Mouse (Mus musculus) skeletal muscle tissue, adult 2 months (tissue): ENCODE data around the gene Tmc5.

Experiments
- DNase-seq: peaks from one replicate; pipeline ENCODE4 v3.0.0-alpha.2; 2012; ENCODE audit warnings: low read depth, low spot score

Gene Tmc5

DNA sequence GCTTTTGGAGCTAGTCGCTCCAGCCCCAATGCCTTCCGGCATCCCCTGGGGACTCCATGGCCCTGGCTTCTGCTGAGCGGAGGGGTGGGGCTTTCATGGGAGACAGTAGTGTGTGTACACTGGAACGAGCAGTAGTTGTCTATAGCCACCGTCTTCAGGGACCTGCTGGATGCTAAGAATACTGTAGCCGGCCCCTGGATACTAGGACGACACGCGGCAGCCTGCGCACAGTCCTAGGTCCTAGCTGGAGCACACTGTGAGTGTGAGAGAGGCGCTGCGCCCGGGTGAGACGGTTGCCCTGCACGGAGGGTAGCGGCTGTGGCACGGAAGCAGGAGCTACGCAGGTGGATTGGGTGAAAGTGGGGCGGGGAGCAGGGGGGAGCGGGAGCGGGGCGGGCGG, at the start of gene Tmc5:
Gene Tmc5 (plus strand): TSS at position 97 of the 400 bp plus-strand sequence.
- DNase-seq = no peak

DNA sequence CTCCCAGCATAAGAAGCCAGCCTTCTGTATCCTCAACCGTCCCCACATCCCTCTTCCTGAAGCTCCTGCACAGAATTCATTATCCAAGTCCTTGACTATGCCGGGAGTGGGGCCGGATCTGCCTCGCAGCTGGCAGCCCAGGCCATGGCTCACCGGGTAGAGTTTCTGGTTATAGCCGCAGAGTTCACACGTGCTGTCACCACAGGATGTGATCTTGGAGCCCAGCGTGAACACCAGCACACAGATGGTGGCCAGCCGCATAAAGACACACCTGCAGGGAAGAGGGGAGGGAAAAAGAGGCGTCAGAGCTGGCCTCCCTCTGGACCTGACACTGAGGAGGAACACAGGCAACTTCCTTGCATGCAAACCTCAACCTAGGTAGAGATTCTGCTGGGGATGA, 49.6 kb upstream of the Tmc5 start:
- no peak for DNase-seq

DNA sequence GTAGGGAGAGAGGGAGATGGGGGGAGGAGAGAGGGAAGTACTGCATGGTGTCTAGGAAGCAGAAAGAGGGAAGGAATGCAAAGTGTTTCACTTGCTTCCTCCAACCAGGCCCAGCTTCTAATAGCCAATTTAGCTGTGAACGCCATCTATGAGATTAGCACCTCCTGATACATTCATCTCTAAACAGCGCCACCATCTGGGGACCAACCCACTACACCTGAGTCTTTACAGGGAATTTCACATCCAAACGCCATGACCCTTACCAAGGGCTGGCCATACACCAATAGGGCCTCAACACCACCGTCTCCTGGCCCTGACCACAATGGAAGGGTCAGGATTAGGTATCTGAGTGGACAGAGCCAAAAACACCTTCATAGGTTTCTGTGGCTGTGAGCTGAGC, 43.2 kb upstream of the Tmc5 start:
- no peak for DNase-seq

DNA sequence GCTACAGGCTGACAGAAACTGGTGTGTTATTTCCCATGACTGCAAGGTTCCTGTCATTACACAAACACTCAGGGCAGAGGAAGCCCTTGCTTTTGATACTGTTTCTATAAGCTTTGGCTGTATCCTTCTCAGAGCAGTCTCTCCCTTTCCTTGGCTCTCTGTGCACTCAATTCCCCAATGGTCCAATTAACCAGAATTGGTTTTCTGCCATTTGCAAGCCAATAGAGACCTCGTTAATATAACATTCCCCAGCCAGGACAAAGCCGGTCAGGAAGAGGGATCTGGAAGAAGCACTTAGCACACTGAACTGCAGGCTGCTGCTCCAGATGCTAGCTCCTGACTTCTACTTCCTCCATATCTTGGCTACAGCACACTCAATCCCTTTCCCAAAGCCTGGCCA, 42.8 kb upstream of the Tmc5 start:
- DNase-seq = no peak

DNA sequence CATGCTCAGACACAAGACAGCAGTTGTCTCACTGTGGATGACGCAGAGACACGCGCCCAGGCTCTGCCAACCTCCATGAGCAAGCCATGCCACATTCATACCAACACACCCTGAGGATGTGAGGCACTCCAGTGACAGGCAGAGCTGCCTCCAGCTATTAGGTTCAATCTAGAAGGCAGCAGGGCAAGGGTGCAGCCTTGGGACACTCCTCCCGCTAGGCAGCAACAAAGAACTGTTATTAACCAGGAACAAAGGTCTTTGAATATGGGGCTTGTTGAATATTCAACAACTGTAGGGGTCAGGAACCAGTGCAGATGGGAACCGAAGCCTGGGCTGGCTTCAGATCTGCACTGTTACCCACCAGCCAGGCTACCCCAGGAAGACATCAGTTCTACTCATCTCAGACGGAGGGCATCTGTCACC, 28.0 kb upstream of the Tmc5 start:
- DNase-seq = no peak

DNA sequence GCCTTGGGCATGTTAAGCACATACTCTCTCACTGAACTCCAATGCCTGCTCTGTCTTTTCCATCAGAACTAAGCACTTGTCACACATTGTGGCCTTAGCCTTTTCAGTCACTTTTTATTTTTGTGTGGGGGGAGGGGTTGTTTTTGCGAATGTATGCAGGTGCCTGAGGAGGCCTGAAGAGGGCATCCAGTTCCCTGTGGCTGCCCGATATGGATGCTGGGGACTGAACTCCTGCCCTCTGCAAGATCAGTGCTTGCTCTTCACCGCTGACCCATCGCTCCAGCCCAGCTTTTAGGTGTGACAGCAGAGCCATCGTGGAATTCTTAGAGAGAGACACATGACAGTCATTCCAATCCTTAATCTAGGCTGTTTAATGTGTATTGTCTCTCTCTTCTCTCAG, 25.7 kb upstream of the Tmc5 start:
- DNase-seq = no peak

DNA sequence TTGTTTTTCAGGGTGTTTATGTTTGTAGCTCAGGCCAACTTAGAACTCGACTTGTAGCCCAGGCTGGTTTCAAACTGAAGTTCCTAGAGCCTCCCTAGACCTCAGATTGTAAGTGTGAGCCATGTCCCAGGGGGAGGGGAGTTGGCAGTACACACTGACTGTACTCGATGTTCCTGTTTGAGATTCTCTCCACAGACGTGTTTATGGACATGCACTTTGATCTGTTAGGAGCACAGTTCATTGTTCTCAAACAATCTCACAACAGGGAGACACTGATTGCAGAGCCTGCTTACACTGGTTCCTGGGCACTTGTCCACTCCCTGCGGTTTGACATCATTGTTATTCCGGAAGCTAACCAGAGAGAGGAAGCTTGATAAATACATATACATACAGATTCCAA, 25.1 kb upstream of the Tmc5 start:
- no peak for DNase-seq

DNA sequence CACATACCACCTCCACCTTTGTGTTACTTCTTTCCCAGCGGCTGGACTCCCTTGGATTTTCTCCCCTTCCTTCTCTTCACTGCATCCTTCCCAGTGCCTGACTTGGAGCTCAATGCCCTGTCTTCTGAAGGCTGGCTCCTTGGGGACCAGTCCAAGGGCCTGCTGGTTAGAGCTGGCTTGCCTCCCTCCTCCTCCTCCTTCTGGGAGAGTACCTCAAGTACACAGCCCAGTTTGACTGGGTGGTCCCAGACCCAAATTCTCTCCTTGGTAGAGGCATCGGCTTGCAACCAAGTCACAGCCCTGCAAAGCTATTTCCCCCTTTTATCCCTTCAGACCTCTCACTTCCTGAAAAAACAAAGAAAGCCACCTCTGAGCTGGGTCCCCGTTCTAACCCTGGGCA, 18.8 kb upstream of the Tmc5 start:
- DNase-seq = no peak

DNA sequence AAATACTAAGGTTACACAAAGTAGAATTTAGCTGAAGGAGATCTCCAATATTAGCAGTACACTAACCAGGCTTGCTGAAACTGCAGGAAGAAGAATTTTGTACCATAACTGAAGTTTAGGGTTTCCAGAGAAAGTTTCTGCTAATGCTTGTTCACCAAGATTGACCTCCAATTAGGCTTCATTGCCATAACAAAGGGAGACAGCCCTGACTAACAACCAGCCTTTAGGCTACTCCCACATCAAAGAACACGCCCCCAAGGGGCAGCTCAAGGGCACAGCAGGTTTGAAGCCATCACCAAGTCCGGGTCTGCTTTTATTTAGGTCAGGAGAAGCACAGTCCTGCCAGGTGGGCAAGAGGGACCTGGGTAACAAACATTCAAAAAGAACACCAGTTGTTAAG, 17.2 kb upstream of the Tmc5 start:
- no peak for DNase-seq

DNA sequence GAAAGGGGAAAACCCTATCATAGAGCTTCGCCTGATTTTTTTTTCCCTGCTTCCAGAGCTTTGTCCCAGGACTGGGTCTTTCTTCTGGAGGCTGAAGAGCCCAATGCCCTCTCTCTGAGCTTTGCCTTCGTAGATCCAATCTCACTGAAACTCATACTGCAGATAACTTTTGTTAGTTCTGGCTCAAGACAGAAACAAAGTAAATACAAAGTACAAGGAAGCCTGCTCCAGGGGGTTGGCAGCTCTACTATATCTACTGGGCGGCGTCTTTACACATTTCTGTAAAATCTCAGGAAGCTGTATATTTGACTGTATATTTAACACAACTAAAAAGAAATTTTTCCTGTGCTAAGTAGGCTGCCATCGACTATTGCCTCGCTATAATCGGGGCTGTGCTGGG, 13.3 kb upstream of the Tmc5 start:
- no peak for DNase-seq

DNA sequence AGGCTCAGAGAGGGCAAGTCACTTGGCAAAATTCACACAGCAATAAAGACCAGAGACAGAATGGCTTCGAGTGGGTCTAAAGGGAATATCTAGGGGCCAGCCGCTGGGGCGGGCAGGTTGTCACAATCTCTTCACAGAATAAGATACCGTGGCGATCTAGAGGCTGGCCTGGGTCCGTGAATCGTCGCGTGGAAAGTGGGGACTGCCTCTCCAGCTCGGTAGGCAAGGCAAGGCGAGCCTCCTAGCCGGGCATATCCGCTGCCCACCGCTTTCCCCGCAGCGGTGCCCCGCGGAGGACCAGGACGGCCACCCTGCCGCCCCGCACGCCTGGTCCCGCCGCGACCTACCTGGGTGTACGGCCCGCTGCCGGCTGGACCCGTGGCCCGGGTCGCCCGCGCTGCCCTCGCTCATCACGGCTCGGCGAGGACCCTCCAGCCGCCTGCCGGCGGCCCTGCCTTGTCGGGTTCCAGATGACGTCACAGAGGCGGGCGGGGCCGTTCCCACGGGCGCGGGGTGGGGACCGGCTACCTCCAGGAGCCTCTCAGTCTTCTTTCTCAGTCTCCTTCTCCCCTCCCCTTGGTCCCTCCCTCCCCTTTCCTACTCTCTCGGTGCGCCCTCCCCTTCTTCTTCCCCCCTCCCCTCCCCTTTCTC, 12.7 kb upstream of the Tmc5 start, which contains the start of gene Tmc7:
Gene Tmc7 (minus strand): TSS at position 480 of the 651 bp plus-strand sequence.
- peak; percentile 52 for DNase-seq

DNA sequence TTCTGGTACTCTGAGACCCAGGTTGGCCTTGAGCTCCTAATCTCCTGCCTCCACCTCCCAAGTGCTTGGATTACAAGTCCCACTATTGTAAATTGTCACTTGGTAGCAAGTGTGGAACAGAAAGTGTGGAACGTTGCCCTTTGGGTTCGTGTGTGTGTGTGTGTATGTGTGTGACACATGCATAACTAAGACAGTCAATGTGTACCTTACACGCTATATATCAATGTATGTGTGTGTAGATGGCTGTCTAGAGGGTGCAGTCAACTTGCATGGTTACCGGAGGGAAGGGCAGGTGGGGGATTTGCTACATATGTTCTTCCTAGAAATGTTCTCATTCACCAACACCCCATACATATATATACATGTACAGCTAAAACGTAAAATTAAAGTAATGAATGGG, 12.2 kb upstream of the Tmc5 start:
- no peak for DNase-seq

DNA sequence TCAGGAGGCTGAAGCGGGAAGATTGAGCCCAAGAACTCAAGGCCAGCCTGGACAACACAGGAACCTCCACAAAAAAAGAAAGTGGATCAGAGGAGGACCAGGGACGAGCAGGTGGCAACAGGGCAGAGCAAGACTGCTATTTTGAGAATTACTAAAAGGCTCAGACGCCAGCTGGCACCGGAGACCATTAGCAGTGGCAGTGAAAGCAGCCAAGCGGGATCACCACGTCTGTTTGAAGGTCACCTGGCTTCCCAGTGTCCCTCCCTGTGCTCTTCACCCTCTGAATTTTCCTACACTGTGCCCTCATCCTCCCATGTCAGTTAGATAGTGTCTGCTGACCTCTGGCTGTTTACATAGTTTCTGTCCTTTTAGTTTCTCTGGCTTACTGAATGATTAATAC, 11.2 kb upstream of the Tmc5 start:
- peak; percentile 87 for DNase-seq

DNA sequence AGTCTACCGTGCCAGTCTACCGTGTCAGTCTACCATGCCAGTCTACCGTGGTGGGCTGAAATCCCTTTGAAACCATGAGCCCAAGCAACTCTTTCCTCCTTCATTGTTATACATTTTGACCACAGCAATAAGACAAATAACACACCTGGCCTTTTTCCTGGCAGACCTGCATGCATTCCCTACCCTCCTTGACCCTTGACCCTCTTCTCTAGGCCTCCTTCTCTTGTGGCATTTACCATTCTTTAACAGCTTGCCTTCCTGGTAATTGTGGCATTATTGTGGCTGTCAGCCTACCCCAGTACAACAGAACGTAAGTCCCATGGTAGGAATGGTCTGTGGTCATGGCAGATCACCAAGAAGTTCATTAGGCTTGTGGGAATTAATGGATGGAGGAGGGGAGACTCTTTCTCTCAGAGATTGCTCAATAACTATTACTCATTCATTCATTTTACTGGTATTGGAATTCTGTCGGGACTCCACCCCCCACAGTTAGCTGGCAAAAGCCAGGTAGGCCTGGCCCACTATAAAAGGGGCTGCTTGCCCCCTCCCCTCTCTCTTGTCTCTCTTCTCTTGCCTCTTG, 6.3 kb upstream of the Tmc5 start:
- no peak for DNase-seq

DNA sequence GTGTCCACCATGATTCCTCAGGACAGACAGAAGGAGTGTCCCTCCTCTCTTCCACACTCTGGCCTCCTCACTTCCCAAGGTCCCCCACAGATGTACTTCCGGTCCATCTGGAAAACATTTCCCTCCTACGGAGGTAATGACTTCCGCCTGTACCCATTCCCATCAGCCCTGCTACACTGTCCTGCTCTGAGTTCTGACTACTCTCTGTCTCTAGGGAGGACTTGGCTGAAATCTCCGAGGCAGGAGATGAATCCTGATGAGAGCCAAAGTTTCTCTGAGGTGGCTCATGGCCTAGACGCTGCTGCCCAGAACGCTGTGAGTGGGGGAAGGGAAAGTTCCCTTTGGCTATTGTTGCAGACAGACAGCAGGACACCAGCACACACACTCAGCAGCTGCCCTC, 5.0 kb upstream of the Tmc5 start:
- peak; percentile 51 for DNase-seq

DNA sequence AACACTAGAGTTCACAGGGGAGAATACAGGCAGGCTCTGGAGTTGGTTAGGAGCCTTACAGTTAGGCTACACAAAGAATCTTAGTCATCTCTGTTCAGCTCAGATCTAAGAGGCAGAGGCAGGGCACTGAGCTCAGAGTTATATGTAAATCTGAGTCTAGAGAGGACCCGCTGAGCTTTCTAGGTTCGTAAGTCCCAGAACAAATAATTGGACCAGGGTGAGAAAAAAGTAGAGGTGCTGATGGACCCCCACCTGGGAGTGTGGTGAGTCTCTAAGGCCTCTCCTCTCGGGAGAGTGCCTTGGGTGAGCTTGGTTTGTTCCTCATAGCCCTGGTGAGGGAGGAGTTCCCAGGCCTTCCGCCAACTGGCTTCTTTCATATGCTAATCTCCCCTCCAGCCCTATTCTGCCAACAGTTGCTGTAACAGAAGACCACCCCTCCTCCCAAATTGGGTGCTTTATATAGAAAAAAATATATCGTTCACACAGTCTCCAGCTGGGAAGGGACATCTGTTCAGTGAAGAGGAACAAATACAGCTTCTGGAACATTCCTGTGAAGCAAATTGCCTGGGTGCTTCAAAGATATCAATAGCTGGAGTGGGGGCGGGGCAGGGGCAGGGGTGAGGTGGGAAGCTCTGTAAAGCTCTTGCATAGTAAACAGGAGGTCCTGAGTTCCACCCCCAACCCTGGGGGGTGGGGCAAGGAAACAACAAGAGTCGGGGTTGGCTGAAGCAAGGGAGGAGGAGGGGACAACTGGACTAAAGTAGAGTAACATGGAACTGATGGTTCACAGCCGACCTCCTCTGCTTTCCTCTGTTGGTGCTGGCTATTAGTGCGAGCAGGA, 3.3 kb upstream of the Tmc5 start:
- no peak for DNase-seq

DNA sequence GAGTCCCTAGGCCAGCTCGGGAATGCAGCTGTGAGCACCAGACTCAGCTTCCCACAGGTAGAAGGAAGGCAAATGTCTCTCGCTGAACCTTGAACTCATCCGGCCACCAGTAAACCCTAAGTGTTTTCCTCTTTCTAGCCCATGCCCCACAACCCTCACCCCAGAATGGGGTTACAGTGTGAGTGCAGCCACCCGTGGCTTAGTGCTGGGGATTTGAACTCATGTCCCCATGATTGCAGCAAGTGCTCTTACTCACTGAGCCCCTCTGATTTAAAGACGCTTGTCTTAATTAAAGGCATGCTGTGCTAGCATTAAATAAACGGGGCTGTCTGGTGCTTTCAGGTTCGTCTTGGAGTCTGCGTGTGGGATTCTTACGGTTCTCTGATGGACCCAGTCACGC, 2.5 kb upstream of the Tmc5 start:
- no peak for DNase-seq

DNA sequence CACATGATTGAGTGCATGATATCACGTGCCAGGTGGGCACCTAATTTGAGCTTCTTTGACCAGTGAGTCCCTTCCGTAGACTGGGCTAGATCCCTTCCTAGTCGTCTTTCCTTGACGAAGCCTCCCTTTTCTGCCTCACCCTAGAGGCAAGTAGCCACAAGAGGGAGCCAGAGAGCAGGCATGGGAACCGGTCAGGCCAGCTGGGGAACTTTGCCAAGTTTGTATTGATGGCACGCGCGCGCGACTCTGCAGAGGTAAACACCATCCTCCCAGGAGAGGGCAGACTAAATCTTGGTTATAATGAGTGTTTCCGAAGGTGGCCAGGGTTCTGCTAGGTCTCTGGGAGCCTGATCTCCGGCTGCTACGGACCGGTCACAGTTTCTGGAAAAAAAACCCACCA, 1.9 kb upstream of the Tmc5 start:
- peak; percentile 88 for DNase-seq

DNA sequence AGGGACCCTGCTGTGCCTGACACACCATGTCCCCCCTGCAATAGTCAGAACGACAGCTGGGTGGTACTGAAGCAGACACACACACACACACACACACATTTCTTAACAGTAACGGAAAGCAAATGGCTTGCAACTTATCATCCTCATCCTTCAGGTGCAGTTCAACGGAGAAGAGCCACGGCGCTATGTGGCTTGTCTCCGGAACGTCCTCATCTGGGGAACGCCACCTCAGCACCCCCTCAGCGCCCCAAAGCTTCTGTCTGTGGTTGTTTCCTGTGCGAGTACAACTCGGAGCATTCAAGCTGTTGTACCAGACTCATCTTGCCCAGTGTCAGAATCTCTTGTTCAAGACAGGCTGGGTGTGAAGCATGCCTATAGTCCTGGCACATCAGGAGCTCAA, 826 bp upstream of the Tmc5 start:
- no peak for DNase-seq

DNA sequence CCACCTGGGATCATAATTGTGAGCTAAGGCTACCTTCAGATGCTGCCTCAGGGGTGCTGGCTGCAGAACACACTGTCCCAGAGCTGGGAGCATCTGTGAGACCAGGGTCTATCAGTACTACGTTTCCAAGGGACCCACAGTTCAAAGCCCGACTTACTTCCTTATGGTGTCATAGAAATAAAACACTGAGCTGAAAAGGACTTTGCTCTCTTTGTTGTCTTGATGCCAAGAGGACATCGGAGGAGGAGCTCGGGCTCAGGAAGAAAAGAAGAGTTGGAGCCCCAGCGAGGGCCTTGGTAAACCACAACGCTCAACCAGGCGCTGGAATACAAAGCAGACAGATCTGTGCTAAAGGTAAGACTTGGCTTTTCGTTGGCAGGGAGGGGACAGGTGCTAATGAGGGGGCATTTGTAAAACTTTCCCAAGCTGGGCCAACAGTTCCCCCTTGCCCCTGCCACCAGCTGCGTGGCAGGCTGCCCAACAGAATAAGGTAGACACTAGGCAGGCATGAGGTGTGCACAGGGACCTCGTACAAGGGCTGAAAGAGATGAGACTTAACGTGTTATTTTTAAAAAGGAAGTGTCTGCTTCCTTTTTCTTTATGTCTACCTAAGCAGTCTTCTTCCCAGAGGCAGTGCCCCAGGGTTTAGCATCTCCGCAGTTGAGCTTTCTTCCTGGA, 3.0 kb downstream of the Tmc5 start:
- DNase-seq = no peak

DNA sequence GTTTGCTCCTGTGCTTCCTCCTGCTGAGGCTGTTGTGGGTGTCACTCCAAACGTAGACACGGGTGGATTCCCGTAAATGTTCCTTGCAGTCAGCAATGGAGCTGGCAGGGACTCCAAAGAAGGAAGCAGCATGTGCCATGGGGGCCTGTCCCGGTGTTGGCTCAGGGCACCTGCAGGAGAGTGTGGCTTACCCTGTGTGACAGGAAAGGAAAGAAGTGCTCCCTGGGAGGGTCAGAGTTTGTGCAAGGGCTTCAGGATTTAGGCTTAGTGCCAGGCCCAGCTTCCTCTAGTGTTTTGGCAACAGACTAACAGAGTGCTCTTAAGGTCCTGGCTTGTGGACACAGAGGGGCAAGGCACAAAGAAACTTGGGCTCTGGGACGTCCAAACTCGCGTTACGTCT, 7.7 kb downstream of the Tmc5 start:
- DNase-seq = no peak

DNA sequence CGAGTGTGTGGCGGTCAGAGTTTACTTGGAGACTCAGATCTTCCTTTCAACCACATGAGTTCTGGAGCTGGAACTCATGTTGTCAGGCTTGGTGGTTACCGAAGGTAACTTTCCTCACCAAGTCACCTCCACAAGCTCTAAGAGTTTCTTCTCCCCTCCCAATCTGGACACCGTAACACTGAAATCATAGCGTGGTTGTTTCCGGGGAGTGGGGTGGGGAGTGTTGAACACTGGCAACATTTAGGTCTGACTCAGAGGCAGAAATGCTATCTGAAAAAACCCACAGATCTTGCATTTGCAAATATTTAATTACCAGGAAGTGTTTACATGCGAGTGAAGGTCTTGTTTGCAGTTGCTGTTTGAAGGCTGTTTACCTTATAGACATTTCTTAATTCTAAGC, 12.7 kb downstream of the Tmc5 start:
- no peak for DNase-seq
